Mouse (Mus musculus) embryonic fibroblast, embryonic 13.5 days (primary cell): ENCODE measurements around the gene Ano6. TPM values are rescaled to one million over a fixed set of nuclear protein-coding genes. Genes with fewer than 3 reads are reported as not detected.

Source experiments
- H3K27ac ChIP-seq: 2 replicates; pipeline ENCODE4 v1.5.1; 2012; ENCODE audit warnings: low read length, control low read depth, inconsistent platforms; ENCODE audit not compliant: insufficient read depth
- H3K4me1 ChIP-seq: 2 replicates; pipeline ENCODE4 v1.6.1; 2011; ENCODE audit warnings: low read length; ENCODE audit not compliant: control insufficient read depth, insufficient read depth
- H3K4me3 ChIP-seq: 2 replicates; pipeline ENCODE4 v1.5.1; 2011; ENCODE audit warnings: mild to moderate bottlenecking, control low read depth, low read length; ENCODE audit not compliant: insufficient read depth
- CTCF ChIP-seq: IDR thresholded peaks from 2 replicates; pipeline ENCODE4 v1.5.1; 2011; ENCODE audit warnings: mild to moderate bottlenecking, control low read depth, low read length, moderate library complexity, borderline replicate concordance; ENCODE audit not compliant: insufficient read depth
- POLR2A ChIP-seq: IDR thresholded peaks from 2 replicates; pipeline ENCODE4 v1.6.1; 2011; ENCODE audit warnings: low read depth, mild to moderate bottlenecking, control low read depth, low read length, moderate library complexity
- polyA plus RNA-seq: library from polyadenylated mRNA; stranded (reverse); fragments of >200 nt; gene quantifications from 2 replicates; pipeline ENCODE4 v1.2.4, GENCODE M21; 2011; ENCODE audit warnings: low read depth; ENCODE audit not compliant: missing spikeins, insufficient read length

Gene Ano6
- polyA plus RNA-seq, 1 experiment: 102 TPM

DNA sequence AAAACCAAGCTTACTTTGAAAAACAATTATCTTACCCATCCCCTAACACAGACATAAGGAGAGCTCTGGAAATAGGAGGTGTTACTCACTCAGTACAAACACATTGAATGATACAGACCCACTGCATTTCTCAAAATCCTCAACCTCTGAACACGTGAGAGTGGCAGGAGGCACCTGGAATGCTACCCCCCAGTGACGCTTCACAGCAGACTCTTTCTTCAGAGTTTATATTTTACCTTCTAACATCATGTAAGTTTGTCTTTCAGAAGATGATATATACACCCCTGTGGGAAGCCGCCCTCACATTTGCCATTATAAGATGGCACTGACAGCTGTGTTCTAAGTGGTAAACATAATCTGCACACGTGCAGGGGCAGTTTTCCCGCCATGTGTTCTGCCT, 37.6 kb upstream of the Ano6 start:
- H3K4me3 ChIP-seq: no peak overlapping the region
- H3K27ac ChIP-seq: no peak overlapping the region
- H3K4me1 ChIP-seq: no peaks in the 10 kb centered on the region
- TF ChIP-seq CTCF (no peak), POLR2A (no peak)

DNA sequence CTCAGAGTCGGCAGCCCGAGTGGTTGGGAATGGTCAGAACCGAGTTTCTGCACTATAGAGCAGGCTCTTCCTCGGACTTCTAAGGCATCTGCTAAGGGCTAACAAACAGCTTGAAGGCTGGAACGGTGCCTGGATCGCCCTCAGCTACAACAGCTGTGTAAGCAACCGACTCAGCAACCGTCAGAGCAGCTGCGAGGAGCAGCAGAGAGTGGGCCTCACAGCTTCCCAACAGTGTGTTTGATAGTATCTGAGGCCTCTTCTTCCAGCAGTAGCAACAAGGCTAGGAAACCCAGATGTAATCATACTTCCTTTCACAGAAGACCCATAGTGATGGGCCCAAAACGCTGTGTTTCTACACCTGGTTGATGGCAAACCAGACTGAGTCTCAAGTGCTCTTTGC, 33.5 kb upstream of the Ano6 start:
- Histone ChIP-seq H3K4me1 (no peaks in the 10 kb centered on the region), H3K4me3 (no peak overlapping the region), H3K27ac (no peak overlapping the region)
- TF ChIP-seq CTCF (no peak), POLR2A (no peak)

DNA sequence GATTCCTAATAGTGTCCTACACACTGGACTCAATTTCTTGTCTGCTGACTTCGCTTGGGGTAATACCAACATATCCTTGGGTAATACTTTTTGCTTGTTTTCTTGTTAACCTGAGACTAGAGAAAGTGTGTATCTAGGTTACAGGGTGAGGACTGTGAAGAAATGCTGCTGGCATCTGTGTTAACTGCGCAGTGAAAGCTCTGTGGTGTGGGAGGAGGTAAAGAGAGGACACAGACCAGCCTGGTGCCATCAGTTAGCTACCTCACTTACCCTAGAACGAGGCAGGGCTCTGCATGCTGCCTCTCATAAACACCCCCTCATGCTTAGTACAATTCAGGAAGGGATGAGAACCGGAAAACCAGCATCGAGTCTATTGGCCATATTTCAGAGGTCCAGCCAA, 32.6 kb upstream of the Ano6 start:
- Histone ChIP-seq H3K27ac (no peak overlapping the region), H3K4me1 (no peaks in the 10 kb centered on the region), H3K4me3 (no peak overlapping the region)
- TF ChIP-seq CTCF (no peak), POLR2A (no peak)

DNA sequence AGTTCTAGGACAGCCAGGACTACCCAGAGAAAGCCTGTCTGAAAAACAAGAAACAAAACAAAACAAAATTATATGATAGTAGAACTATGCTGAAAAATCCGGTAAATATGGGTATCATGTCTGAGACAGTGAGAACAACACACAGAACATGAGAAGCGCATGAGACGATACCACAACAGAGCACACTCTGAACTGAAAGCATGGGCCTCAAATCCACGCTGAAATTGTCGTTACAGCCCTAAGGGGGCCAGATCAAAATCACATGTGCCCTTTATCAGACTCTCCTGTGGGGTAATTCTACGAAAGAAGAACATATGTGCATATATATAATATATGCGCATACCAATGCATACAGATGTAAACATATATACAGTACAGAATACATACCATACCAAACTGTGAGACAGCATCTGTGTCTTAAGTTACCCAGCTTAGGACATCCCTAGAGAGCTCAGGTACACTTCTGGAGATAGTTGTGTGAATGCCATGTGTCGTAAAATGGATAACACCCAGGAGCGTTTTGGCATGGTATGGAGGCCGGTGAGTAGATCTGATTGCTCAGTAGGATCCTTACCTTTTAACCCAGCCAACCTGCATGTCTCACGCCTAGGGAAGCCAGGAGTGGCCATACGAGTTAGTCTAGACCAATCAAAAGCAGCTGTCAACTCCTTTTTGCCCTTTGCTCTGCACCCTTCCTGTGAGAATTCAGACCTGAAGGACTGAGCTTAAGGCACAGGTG, 31.8 kb upstream of the Ano6 start:
- TF ChIP-seq CTCF (no peak), POLR2A (no peak)
- peaks cover 2% of the 10 kb centered on the region; the same call in 1 of the 2 replicates for H3K4me1 ChIP-seq
- H3K27ac ChIP-seq: no peak overlapping the region
- no peak overlapping the region for H3K4me3 ChIP-seq

DNA sequence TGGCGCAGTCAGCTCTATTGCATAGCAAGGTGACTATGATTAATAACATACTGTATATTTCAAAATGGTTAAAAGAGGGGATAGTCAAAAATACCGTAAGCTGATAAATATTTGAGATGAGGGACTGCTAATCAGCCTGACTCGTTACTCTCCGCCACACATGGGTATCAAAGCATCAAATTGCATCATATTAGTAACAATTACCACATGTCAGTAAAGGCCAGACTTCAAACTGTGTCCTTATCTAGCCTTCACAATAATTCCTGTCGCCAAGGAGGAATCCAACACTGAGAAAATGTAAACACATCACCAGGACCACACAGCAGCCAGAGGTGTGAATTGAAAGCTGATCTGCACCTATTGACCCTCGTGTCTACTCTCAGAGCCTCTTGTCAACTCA, 30.8 kb upstream of the Ano6 start:
- H3K4me3 ChIP-seq: no peak overlapping the region
- H3K4me1 ChIP-seq: peaks cover 2% of the 10 kb centered on the region; the same call in 1 of the 2 replicates
- H3K27ac ChIP-seq: no peak overlapping the region
- TF ChIP-seq CTCF: no peak
- no peak for TF ChIP-seq POLR2A

DNA sequence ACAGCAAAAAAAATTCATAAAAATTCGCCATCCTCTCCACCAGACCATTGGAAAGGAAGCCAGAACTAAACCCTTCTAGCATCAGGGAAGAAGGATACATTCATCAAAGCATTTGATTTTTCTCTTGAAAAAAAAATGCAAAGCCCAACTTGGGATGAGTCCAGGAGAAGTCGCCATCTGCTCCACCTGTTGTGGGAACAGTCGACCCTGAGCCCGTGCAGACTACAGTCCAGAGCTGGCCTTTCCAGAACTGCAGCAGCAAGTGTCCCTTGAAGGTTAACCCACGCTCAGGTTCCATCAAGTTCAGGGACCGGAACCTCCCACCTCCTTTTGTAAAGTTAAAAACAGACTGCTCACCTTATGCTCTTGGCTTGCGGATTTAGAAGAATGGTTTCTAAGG, 29.2 kb upstream of the Ano6 start:
- no peak overlapping the region for H3K4me3 ChIP-seq
- H3K27ac ChIP-seq: no peak overlapping the region
- peaks cover 2% of the 10 kb centered on the region; the same call in 1 of the 2 replicates for H3K4me1 ChIP-seq
- no peak for TF ChIP-seq POLR2A
- no peak for TF ChIP-seq CTCF

DNA sequence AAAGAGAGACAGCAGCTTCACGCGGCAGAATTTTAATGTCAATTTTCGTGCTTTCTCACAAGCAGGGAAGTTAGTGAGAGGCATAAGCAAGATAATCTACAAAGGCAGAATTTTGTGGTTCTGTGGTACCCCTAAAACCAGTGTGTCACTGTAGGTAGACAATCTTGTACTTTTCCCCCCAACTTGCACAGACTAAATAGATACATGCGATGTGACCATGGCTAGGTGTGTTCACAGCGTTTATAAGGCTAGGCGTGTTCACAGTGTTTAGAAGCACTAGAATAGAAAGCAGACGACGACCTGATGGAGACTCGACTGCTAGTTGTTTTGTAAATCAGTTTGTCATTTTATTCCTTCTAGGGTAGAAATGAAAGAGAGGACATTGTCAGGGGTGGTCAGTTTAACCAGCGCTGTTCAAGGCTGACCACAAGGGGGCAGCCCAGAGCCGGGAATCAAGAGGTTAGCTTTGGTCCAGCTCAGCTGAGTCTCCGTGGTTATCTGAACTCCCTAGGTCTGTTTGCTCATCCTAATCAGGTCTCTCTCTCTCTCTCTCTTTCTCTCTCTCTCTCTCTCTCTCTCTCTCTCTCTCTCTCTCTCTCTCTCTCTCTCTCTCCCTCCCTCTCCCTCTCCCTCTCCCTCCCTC, 27.9 kb upstream of the Ano6 start:
- no peak for TF ChIP-seq POLR2A
- peak; percentile 53 for TF ChIP-seq CTCF

DNA sequence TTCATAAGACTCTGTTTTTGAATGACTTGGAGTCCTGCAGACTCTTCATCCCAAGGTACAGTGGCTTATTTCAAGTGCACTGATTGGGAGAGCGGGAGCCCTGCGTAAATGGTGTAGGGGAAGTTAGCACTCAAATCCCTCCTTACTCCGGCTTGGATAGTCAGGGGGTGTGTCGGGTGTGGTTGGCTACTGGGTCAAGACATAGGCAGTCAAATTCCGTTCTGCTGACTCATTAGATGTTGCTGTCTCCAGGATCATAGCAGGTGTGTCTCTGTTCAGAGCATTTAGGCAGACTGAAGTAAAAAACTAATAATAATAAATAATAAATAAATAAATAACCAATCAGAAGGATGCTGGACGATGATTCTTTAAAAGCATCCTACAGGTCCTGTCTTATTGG, 27.2 kb upstream of the Ano6 start:
- no peak overlapping the region for H3K27ac ChIP-seq
- peaks cover 2% of the 10 kb centered on the region; the same call in 1 of the 2 replicates for H3K4me1 ChIP-seq
- TF ChIP-seq POLR2A: no peak
- no peak for TF ChIP-seq CTCF
- no peak overlapping the region for H3K4me3 ChIP-seq

More for the DNA sequence above, 27.9 kb upstream of the Ano6 start:
- Histone ChIP-seq H3K27ac (no peak overlapping the region), H3K4me3 (no peak overlapping the region), H3K4me1 (peaks cover 2% of the 10 kb centered on the region; the same call in 1 of the 2 replicates)

DNA sequence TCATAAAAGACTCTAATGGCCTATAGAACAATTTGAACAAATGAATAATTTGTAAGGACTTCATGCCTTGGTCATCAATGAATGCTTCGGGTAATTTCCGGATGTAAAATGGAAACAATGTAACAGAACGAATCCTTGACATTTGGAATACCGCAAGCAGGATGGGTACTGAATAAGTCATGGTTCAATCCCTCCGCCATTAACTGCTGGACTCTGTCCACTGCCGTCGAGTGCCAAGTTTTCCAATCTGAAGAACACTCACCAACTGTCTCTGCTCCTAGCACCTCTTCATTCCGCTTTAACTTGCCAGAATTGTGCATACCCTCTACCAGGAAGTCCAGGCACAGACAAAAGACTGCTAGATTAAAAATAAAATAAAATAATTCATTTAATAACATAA, 25.4 kb upstream of the Ano6 start:
- TF ChIP-seq CTCF (no peak), POLR2A (no peak)
- Histone ChIP-seq H3K27ac (no peak overlapping the region), H3K4me3 (no peak overlapping the region), H3K4me1 (peaks cover 2% of the 10 kb centered on the region; the same call in 1 of the 2 replicates)

DNA sequence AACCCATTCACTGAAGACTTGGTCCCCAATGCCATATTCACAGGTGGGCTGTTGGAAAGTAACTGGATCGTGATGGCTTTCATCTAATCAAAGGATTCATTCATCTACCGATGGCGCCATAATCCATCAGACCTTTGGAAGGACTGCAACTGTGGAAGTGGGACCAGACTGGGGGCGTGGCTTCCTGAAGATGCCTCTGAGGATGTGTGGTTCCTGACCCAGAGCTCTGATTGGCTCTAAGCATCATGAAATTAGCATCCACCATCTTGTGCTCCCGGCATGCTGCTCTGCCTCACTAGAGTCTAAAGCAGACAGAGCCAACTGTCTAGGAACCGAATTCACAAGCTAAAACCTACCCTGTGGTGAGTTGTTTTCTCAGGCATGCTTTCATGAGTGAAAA, 24.7 kb upstream of the Ano6 start:
- Histone ChIP-seq H3K27ac (no peak overlapping the region), H3K4me3 (no peak overlapping the region), H3K4me1 (peaks cover 2% of the 10 kb centered on the region; the same call in 1 of the 2 replicates)
- TF ChIP-seq POLR2A (no peak), CTCF (no peak)

DNA sequence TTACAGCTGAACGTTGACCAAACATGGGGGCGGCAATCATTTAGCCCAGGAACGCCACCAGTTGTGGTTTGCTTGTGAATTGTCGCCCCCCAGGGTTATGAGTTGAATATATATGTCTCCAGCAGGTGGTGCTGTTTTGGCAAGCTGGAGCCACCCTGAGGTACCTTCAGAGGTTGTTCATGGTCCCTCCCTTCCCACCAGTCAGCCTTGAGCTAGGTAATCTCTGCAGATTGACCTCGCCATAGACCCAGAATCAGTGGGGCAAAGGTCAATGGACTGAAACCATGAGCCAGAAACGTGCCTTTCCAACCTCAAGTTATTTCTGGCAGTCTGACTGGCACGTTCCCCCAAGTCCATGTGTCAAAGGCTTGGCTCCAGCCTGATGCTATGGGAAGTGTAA, 22.8 kb upstream of the Ano6 start:
- TF ChIP-seq POLR2A: no peak
- H3K4me3 ChIP-seq: no peak overlapping the region
- H3K27ac ChIP-seq: no peak overlapping the region
- H3K4me1 ChIP-seq: peaks cover 2% of the 10 kb centered on the region; the same call in 1 of the 2 replicates
